Mouse (Mus musculus): Measurements from ENCODE around the gene Gbf1. TPM values are rescaled to one million over a fixed set of nuclear protein-coding genes. Genes with fewer than 3 reads are reported as not detected.

Gene Gbf1
- total and polyA plus RNA-seq, 2 experiments = 25.7 to 58.1 TPM

GRCm38 (mm10) chr19:46320076-46320785, 167.9 kb downstream of the Gbf1 start:
- no peak overlapping the region for H3K27ac ChIP-seq (replicated peaks; ENCODE audit: insufficient read depth, low read depth, low read length)
- H3K9ac ChIP-seq (ENCODE audit: low read depth, low read length) = no peak overlapping the region
- no peaks in the 10 kb centered on the region for H3K4me1 ChIP-seq (ENCODE audit: control insufficient read depth, insufficient read depth, low read length)
- TF ChIP-seq POLR2A (IDR thresholded peaks at IDR 0.05; ENCODE audit: extremely low read depth, insufficient read depth, low read length) (no peak), CTCF (IDR thresholded peaks at IDR 0.05; ENCODE audit: low read depth, low read length) (no peak)
- H3K4me3 ChIP-seq (ENCODE audit: insufficient read depth, low read depth, low read length) = no peak overlapping the region
- DNase-seq (ENCODE audit: extremely low read depth, low read depth, low spot score) = no peak
- 80% methylated on average over 8 of the region's 8 CpGs for WGBS
- no peaks in the 10 kb centered on the region for H3K36me3 ChIP-seq (ENCODE audit: control insufficient read depth, insufficient read depth, low read length)
- H3K27me3 ChIP-seq (ENCODE audit: control insufficient read depth, insufficient read depth, low read length) = peaks cover 36% of the 10 kb centered on the region
- no peaks in the 10 kb centered on the region for H3K79me2 ChIP-seq (ENCODE audit: control insufficient read depth, insufficient read depth, low read length)

GRCm38 (mm10) chr19:46321101-46321943, 169.0 kb downstream of the Gbf1 start:
- Histone ChIP-seq H3K4me3 (ENCODE audit: insufficient read depth, low read depth, low read length) (no peak overlapping the region), H3K79me2 (ENCODE audit: control insufficient read depth, insufficient read depth, low read length) (no peaks in the 10 kb centered on the region), H3K27ac (replicated peaks; ENCODE audit: insufficient read depth, low read depth, low read length) (no peak overlapping the region), H3K27me3 (ENCODE audit: control insufficient read depth, insufficient read depth, low read length) (peaks cover 35% of the 10 kb centered on the region), H3K36me3 (ENCODE audit: control insufficient read depth, insufficient read depth, low read length) (no peaks in the 10 kb centered on the region), H3K4me1 (ENCODE audit: control insufficient read depth, insufficient read depth, low read length) (no peaks in the 10 kb centered on the region), H3K9ac (ENCODE audit: low read depth, low read length) (no peak overlapping the region)
- TF ChIP-seq POLR2A (IDR thresholded peaks at IDR 0.05; ENCODE audit: extremely low read depth, insufficient read depth, low read length) = no peak
- no peak for TF ChIP-seq CTCF (IDR thresholded peaks at IDR 0.05; ENCODE audit: low read depth, low read length)
- no peak for DNase-seq (ENCODE audit: extremely low read depth, low read depth, low spot score)
- 51% methylated on average over 6 of the region's 6 CpGs for WGBS

GRCm38 (mm10) chr19:46322144-46322995, 170.1 kb downstream of the Gbf1 start:
- Histone ChIP-seq H3K9ac (ENCODE audit: low read depth, low read length) (no peak overlapping the region), H3K79me2 (ENCODE audit: control insufficient read depth, insufficient read depth, low read length) (no peaks in the 10 kb centered on the region), H3K27ac (replicated peaks; ENCODE audit: insufficient read depth, low read depth, low read length) (no peak overlapping the region), H3K4me1 (ENCODE audit: control insufficient read depth, insufficient read depth, low read length) (peaks cover under 1% of the 10 kb centered on the region; the same call in 1 of the 2 replicates), H3K36me3 (ENCODE audit: control insufficient read depth, insufficient read depth, low read length) (no peaks in the 10 kb centered on the region), H3K4me3 (ENCODE audit: insufficient read depth, low read depth, low read length) (no peak overlapping the region), H3K27me3 (ENCODE audit: control insufficient read depth, insufficient read depth, low read length) (peaks cover 28% of the 10 kb centered on the region)
- DNase-seq (ENCODE audit: extremely low read depth, low read depth, low spot score) = no peak
- TF ChIP-seq CTCF (IDR thresholded peaks at IDR 0.05; ENCODE audit: low read depth, low read length) (no peak), POLR2A (IDR thresholded peaks at IDR 0.05; ENCODE audit: extremely low read depth, insufficient read depth, low read length) (no peak)
- WGBS = 69% methylated on average over 11 of the region's 11 CpGs

GRCm38 (mm10) chr19:46322996-46323572, 170.8 kb downstream of the Gbf1 start:
- peaks cover 23% of the 10 kb centered on the region for H3K27me3 ChIP-seq (ENCODE audit: control insufficient read depth, insufficient read depth, low read length)
- H3K36me3 ChIP-seq (ENCODE audit: control insufficient read depth, insufficient read depth, low read length) = no peaks in the 10 kb centered on the region
- H3K79me2 ChIP-seq (ENCODE audit: control insufficient read depth, insufficient read depth, low read length) = no peaks in the 10 kb centered on the region
- peaks cover 6% of the 10 kb centered on the region for H3K4me1 ChIP-seq (ENCODE audit: control insufficient read depth, insufficient read depth, low read length)
- H3K4me3 ChIP-seq (ENCODE audit: insufficient read depth, low read depth, low read length) = no peak overlapping the region
- DNase-seq (ENCODE audit: extremely low read depth, low read depth, low spot score) = no peak
- no peak overlapping the region for H3K27ac ChIP-seq (replicated peaks; ENCODE audit: insufficient read depth, low read depth, low read length)
- WGBS = 68% methylated on average over 13 of the region's 13 CpGs
- TF ChIP-seq CTCF (IDR thresholded peaks at IDR 0.05; ENCODE audit: low read depth, low read length) (no peak), POLR2A (IDR thresholded peaks at IDR 0.05; ENCODE audit: extremely low read depth, insufficient read depth, low read length) (no peak)
- H3K9ac ChIP-seq (ENCODE audit: low read depth, low read length) = no peak overlapping the region

GRCm38 (mm10) chr19:46323716-46324115, 171.4 kb downstream of the Gbf1 start:
- no peak for TF ChIP-seq CTCF (IDR thresholded peaks at IDR 0.05; ENCODE audit: low read depth, low read length)
- no peak for TF ChIP-seq POLR2A (IDR thresholded peaks at IDR 0.05; ENCODE audit: extremely low read depth, insufficient read depth, low read length)

More at GRCm38 (mm10) chr19:46323716-46324115, 171.4 kb downstream of the Gbf1 start:
- DNase-seq (ENCODE audit: extremely low read depth, low read depth, low spot score) = no peak
- Histone ChIP-seq H3K27me3 (ENCODE audit: control insufficient read depth, insufficient read depth, low read length) (peaks cover 19% of the 10 kb centered on the region; the same call in 1 of the 2 replicates), H3K79me2 (ENCODE audit: control insufficient read depth, insufficient read depth, low read length) (no peaks in the 10 kb centered on the region), H3K4me3 (ENCODE audit: insufficient read depth, low read depth, low read length) (no peak overlapping the region), H3K4me1 (ENCODE audit: control insufficient read depth, insufficient read depth, low read length) (peaks cover 6% of the 10 kb centered on the region), H3K27ac (replicated peaks; ENCODE audit: insufficient read depth, low read depth, low read length) (no peak overlapping the region), H3K36me3 (ENCODE audit: control insufficient read depth, insufficient read depth, low read length) (no peaks in the 10 kb centered on the region), H3K9ac (ENCODE audit: low read depth, low read length) (no peak overlapping the region)
- WGBS = 63% methylated on average over 5 of the region's 5 CpGs

All from liver, adult 2 months (tissue).